Mouse (Mus musculus) spleen, adult 2 months (tissue): ENCODE measurements around the gene Gatad2b.

Experiments
- CTCF ChIP-seq: fragments of 200-500 bp; IDR thresholded peaks from 2 replicates; pipeline ENCODE4 v1.5.1; 2011; ENCODE audit warnings: mild to moderate bottlenecking, inconsistent platforms; ENCODE audit not compliant: insufficient read depth, insufficient read length, insufficient replicate concordance; ENCODE audit errors: extremely low read depth
- POLR2A ChIP-seq: fragments of 200-500 bp; IDR thresholded peaks from 2 replicates; pipeline ENCODE4 v1.6.1; 2011; ENCODE audit warnings: low read depth, low read length, inconsistent platforms

DNA sequence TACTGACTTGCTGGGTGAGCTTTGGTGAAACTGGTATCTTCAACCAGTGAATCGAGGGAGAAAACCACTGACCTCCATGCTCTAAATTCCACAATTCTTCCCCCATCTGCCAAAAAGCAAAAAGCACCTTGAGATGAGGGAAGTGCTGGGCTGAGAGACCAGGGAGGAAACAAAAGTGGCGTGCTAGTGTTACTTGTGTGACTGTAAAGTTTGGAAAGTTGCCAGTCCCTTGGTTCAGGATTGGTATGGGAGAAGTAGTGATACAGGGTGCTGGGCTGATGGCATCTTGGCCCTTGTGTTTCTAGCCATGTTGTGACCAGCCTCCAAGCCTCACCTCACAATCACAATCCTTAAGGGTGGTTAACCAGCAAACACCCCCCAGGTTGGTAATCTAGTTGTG, 69.4 kb downstream of the Gatad2b start:
- no peak for TF ChIP-seq POLR2A
- no peak for TF ChIP-seq CTCF
